Mouse (Mus musculus) lung, embryonic 15.5 days (tissue): ENCODE results near the gene Ngly1. TPM values are rescaled to one million over a fixed set of nuclear protein-coding genes. Genes with fewer than 3 reads are reported as not detected.

ENCODE experiments used
- ATAC-seq: fragments of 200-750 bp; cut with Nextera tagmentation; 2 replicates; pipeline ENCODE4 v1.8.0; 2017; ENCODE audit warnings: moderate number of reproducible peaks, borderline replicate concordance; ENCODE audit not compliant: low FRiP score, low TSS enrichment; ENCODE audit errors: extremely low read depth
- H3K27ac ChIP-seq: fragments of 300-500 bp; sonication (generic); 2 replicates; pipeline ENCODE4 v1.5.1; 2015; ENCODE audit warnings: moderate library complexity, mild to moderate bottlenecking, inconsistent platforms
- H3K27me3 ChIP-seq: fragments of 300-500 bp; sonication (generic); 2 replicates; pipeline ENCODE4 v1.6.1; 2015; ENCODE audit warnings: inconsistent platforms
- H3K36me3 ChIP-seq: fragments of 300-500 bp; sonication (generic); 2 replicates; pipeline ENCODE4 v1.6.1; 2015; ENCODE audit warnings: inconsistent platforms
- H3K4me1 ChIP-seq: fragments of 300-500 bp; sonication (generic); 2 replicates; pipeline ENCODE4 v1.6.1; 2015; ENCODE audit warnings: inconsistent platforms
- H3K4me2 ChIP-seq: fragments of 300-500 bp; sonication (generic); 2 replicates; pipeline ENCODE4 v1.6.1; 2015; ENCODE audit warnings: inconsistent platforms, mild to moderate bottlenecking, moderate library complexity
- H3K4me3 ChIP-seq: fragments of 300-500 bp; sonication (generic); 2 replicates; pipeline ENCODE4 v1.5.1; 2015; ENCODE audit warnings: mild to moderate bottlenecking, inconsistent platforms
- H3K9ac ChIP-seq: fragments of 300-500 bp; sonication (generic); 2 replicates; pipeline ENCODE4 v1.6.1; 2015; ENCODE audit warnings: inconsistent platforms
- H3K9me3 ChIP-seq: fragments of 300-500 bp; sonication (generic); 2 replicates; pipeline ENCODE4 v1.6.1; 2016; ENCODE audit warnings: inconsistent platforms
- WGBS: fragments of 180-500 bp; shearing (Covaris S2); methylation state at CpG from one replicate; pipeline ENCODE4 v1.1.7; 2015; 5-methylcytosine and 5-hydroxymethylcytosine counted together
- polyA plus RNA-seq: library from polyadenylated mRNA; unstranded; fragments of >200 nt; fragmentation: Nextera tagmentation; extraction: Ambion mirVana; gene quantifications from 2 replicates; pipeline ENCODE4 v1.2.1, GENCODE M21; 2015

Gene Ngly1
- 33.9 and 35.5 TPM in 2 replicates for polyA plus RNA-seq

GRCm38 (mm10) chr14:16249171-16249874 lies at the start of gene Ngly1, which contains the start of gene Oxsm:
Gene Ngly1 (plus strand): TSS chr14:16249280.
Gene Oxsm (minus strand): TSS chr14:16249808.
- Histone ChIP-seq H3K4me3 (peak within 1 kb of the TSS; percentile 66), H3K27me3 (no peaks in the 10 kb centered on the region), H3K9ac (peak within 1 kb of the TSS; percentile 94), H3K4me1 (peaks cover 12% of the 10 kb centered on the region), H3K4me2 (peak within 1 kb of the TSS; percentile 79), H3K27ac (peak within 1 kb of the TSS; percentile 84), H3K9me3 (no peaks in the 10 kb centered on the region), H3K36me3 (no peaks in the 10 kb centered on the region)
- ATAC-seq = peak; percentile 99
- WGBS = under 1% methylated on average over 61 of the region's 65 CpGs

GRCm38 (mm10) chr14:16200220-16200912 lies 48.7 kb upstream of the Ngly1 start:
- H3K4me3 ChIP-seq = no peak overlapping the region
- H3K9ac ChIP-seq = no peak overlapping the region
- no peak overlapping the region for H3K27ac ChIP-seq
- no peaks in the 10 kb centered on the region for H3K36me3 ChIP-seq
- no peak overlapping the region for H3K4me2 ChIP-seq
- H3K27me3 ChIP-seq = no peaks in the 10 kb centered on the region; the same call in 1 of the 2 replicates
- 57% methylated on average over 6 of the region's 6 CpGs for WGBS
- H3K4me1 ChIP-seq = no peaks in the 10 kb centered on the region
- no peak for ATAC-seq
- no peaks in the 10 kb centered on the region for H3K9me3 ChIP-seq

DNA sequence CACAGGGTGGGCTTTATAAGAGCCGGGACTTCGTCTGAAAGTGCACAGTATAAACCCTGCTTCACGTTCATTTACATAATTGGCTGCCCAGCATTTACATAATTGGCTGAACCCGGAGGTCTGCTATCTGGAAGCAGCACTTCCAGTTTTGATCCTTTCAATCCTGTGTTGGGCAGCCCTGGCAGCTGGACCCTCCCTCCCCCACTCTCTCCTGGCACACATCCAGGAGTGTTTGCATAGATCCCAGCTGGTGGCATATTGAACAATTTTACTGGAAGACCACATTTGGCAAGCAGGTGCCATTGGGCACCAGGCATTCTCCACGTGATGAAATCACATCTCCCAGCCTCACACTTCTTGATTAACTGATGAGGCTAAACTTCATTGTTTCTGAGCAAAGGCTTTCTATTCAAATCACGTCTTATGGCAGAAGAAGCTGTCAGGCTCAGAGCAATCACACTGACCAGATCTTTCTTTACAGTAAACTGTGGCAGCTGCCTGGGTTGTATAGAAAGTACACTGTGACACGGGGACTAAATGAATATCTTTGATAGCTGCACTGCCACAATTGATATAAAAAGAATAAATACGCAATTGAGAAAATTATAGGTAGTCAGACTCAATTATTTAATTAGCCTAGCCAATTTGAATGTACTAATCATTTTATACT lies 48.0 kb upstream of the Ngly1 start:
- no peak overlapping the region for H3K4me3 ChIP-seq

GRCm38 (mm10) chr14:16201673-16202072 lies 47.4 kb upstream of the Ngly1 start:
- H3K36me3 ChIP-seq = no peaks in the 10 kb centered on the region
- no peak overlapping the region for H3K9ac ChIP-seq
- WGBS = 27% methylated on average over 3 of the region's 3 CpGs
- H3K9me3 ChIP-seq = no peaks in the 10 kb centered on the region
- no peaks in the 10 kb centered on the region; the same call in 1 of the 2 replicates for H3K27me3 ChIP-seq
- no peak overlapping the region for H3K27ac ChIP-seq
- no peak overlapping the region for H3K4me3 ChIP-seq
- no peak overlapping the region for H3K4me2 ChIP-seq
- ATAC-seq = no peak
- H3K4me1 ChIP-seq = no peaks in the 10 kb centered on the region

More for the DNA sequence above, 48.0 kb upstream of the Ngly1 start:
- WGBS = 36% methylated on average over 8 of the region's 8 CpGs
- Histone ChIP-seq H3K4me1 (no peaks in the 10 kb centered on the region), H3K9ac (no peak overlapping the region), H3K27ac (no peak overlapping the region), H3K9me3 (no peaks in the 10 kb centered on the region), H3K27me3 (no peaks in the 10 kb centered on the region; the same call in 1 of the 2 replicates), H3K36me3 (no peaks in the 10 kb centered on the region), H3K4me2 (no peak overlapping the region)
- peak; percentile 35; the same call in 1 of the 2 replicates for ATAC-seq

DNA sequence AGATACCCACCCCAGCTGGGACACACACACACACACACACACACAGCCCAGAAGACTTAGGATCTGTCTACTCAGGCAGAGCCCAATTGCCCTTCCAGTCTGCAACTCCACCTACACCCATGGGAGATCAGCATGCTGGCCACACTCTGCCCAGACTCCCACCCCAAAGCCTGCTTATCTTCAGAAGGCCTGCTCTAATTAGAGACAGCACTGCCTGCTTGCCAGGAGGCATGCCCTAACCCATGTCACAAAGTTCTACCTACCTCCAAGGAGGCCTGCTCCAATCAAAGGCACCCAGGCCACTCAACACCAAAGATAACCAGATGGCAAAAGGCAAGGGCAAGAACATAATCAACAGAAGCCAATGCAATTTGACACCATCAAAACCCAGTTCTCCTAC lies 41.4 kb upstream of the Ngly1 start:
- Histone ChIP-seq H3K36me3 (no peaks in the 10 kb centered on the region), H3K27ac (no peak overlapping the region), H3K27me3 (no peaks in the 10 kb centered on the region), H3K9me3 (no peaks in the 10 kb centered on the region), H3K4me2 (no peak overlapping the region), H3K9ac (no peak overlapping the region), H3K4me1 (no peaks in the 10 kb centered on the region), H3K4me3 (no peak overlapping the region)
- no peak for ATAC-seq

- Histone ChIP-seq H3K4me1 (no peaks in the 10 kb centered on the region), H3K27ac (no peak overlapping the region), H3K4me2 (no peak overlapping the region), H3K9me3 (no peaks in the 10 kb centered on the region), H3K27me3 (no peaks in the 10 kb centered on the region), H3K9ac (no peak overlapping the region), H3K4me3 (no peak overlapping the region), H3K36me3 (no peaks in the 10 kb centered on the region)
- 50% methylated on average over 2 of the region's 2 CpGs for WGBS
- no peak for ATAC-seq
Measured at GRCm38 (mm10) chr14:16219015-16219414, 30.1 kb upstream of the Ngly1 start.

DNA sequence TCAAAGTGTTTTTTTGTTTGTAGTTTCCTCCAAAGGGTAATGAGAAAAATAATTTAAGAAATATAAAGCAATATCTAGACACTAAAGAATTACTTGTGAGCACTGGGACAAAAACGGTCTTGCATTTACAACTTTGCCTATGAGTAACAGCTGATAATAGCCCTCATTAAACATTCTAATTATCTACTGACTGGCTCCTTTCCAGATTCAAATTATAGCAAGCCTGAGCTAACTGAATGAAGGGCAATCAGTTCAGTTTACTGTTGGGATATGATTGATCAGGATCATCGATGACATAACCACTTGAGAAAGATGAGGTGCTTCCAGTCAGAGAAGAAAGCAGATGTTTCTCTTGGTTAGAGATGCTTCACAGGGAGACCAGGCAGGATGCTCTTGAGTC lies 19.7 kb upstream of the Ngly1 start:
- ATAC-seq = no peak
- H3K4me2 ChIP-seq = no peak overlapping the region
- WGBS = 54% methylated on average over 2 of the region's 2 CpGs

GRCm38 (mm10) chr14:16230581-16230980 lies 18.5 kb upstream of the Ngly1 start:
- no peaks in the 10 kb centered on the region for H3K36me3 ChIP-seq
- no peaks in the 10 kb centered on the region for H3K9me3 ChIP-seq
- ATAC-seq = no peak
- H3K27me3 ChIP-seq = no peaks in the 10 kb centered on the region
- H3K4me1 ChIP-seq = no peaks in the 10 kb centered on the region
- H3K4me3 ChIP-seq = no peak overlapping the region
- H3K27ac ChIP-seq = no peak overlapping the region
- no peak overlapping the region for H3K4me2 ChIP-seq
- H3K9ac ChIP-seq = no peak overlapping the region

More for the DNA sequence above, 19.7 kb upstream of the Ngly1 start:
- Histone ChIP-seq H3K9me3 (no peaks in the 10 kb centered on the region), H3K4me3 (no peak overlapping the region), H3K36me3 (no peaks in the 10 kb centered on the region), H3K4me1 (no peaks in the 10 kb centered on the region), H3K27me3 (no peaks in the 10 kb centered on the region), H3K27ac (no peak overlapping the region), H3K9ac (no peak overlapping the region)

DNA sequence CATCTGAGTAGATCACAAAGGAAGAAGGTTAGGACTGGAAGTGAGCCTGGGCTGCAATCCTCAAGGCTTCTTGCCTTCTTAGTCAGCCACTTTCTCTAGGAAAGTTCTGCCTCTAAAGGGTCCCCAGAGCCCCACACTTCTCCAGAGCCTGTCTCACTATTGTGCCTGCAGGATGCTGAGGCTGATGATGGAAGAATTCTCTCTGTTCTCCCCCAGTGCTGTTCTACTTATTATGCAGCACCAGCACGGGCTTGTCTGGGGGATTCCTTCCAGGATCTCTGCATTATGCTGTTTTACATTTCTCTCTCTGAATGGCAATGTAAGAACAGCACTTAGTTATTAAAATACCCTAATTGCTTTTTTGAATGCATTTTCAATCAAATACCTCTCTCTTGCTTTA lies 15.6 kb upstream of the Ngly1 start:
- Histone ChIP-seq H3K27me3 (no peaks in the 10 kb centered on the region), H3K4me1 (no peaks in the 10 kb centered on the region), H3K4me3 (no peak overlapping the region), H3K9me3 (no peaks in the 10 kb centered on the region), H3K36me3 (no peaks in the 10 kb centered on the region), H3K27ac (no peak overlapping the region), H3K9ac (no peak overlapping the region), H3K4me2 (no peak overlapping the region)
- 45% methylated on average over 1 of the region's 1 CpGs for WGBS
- ATAC-seq = no peak

GRCm38 (mm10) chr14:16236466-16236865 lies 12.6 kb upstream of the Ngly1 start:
- WGBS = 71% methylated on average over 3 of the region's 3 CpGs
- H3K27me3 ChIP-seq = no peaks in the 10 kb centered on the region
- no peaks in the 10 kb centered on the region for H3K9me3 ChIP-seq

DNA sequence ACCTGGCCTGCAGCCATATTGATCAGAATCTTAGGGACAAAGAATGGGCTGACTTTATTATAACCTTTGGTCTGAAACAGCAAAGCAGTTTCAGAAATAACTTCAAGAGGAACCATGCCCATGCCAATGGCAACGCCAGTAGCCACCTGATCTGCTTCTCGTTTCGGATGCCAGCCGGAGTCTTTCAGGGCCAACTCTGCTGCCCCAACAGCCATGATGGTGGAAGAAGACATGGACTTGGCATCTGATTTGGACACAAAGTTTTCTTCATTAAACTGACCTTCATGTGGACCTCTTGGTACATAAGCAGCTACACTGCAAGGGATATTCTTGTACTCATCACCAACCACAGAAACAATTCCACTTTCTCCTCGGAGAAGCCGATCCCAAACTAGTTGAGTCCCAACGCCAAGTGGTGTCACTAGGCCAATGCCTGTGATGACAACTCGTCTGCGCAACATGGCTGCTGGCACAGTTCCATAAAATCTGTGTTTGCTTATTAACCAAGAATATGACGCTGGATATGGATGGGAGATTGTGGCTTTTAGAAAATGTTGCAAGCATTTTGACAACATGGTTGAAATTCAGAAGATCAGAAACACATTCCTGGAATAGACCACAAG lies 6.8 kb upstream of the Ngly1 start:
- H3K27ac ChIP-seq = no peak overlapping the region
- no peak overlapping the region for H3K9ac ChIP-seq
- ATAC-seq = no peak

More at GRCm38 (mm10) chr14:16236466-16236865, 12.6 kb upstream of the Ngly1 start:
- H3K4me1 ChIP-seq = no peaks in the 10 kb centered on the region
- H3K9ac ChIP-seq = no peak overlapping the region
- no peak overlapping the region for H3K4me2 ChIP-seq
- H3K27ac ChIP-seq = no peak overlapping the region
- no peak overlapping the region for H3K4me3 ChIP-seq
- no peak for ATAC-seq
- H3K36me3 ChIP-seq = no peaks in the 10 kb centered on the region

More for the DNA sequence above, 6.8 kb upstream of the Ngly1 start:
- 95% methylated on average over 10 of the region's 10 CpGs for WGBS
- Histone ChIP-seq H3K27me3 (no peaks in the 10 kb centered on the region), H3K4me3 (peak overlapping the region; percentile 58), H3K4me1 (peaks cover 15% of the 10 kb centered on the region), H3K4me2 (peak overlapping the region; percentile 75), H3K36me3 (no peaks in the 10 kb centered on the region), H3K9me3 (no peaks in the 10 kb centered on the region)
